Mouse (Mus musculus) G1E (cell line): ENCODE measurements around the gene Tph2.

Source experiments
- CTCF ChIP-seq: IDR thresholded peaks from 2 replicates; pipeline ENCODE4 v1.5.1; 2012; ENCODE audit warnings: low read depth, low read length, inconsistent platforms, mixed read lengths
- GATA1 ChIP-seq: IDR thresholded peaks from 2 replicates; pipeline ENCODE4 v1.6.1; 2012; ENCODE audit warnings: borderline replicate concordance, low read length, inconsistent platforms, mixed read lengths
- GATA2 ChIP-seq: IDR thresholded peaks from 2 replicates; pipeline ENCODE4 v1.6.1; 2012; ENCODE audit warnings: low read depth, low read length, inconsistent platforms, borderline replicate concordance
- POLR2AphosphoS5 ChIP-seq: IDR thresholded peaks from 2 replicates; pipeline ENCODE4 v1.6.1; 2012; ENCODE audit warnings: low read depth, low read length, inconsistent platforms; ENCODE audit not compliant: insufficient replicate concordance
- TAL1 ChIP-seq: conservative IDR thresholded peaks from 2 replicates; pipeline ENCODE4 v1.6.1; 2012; ENCODE audit warnings: low read depth, low read length, inconsistent platforms, mixed read lengths

DNA sequence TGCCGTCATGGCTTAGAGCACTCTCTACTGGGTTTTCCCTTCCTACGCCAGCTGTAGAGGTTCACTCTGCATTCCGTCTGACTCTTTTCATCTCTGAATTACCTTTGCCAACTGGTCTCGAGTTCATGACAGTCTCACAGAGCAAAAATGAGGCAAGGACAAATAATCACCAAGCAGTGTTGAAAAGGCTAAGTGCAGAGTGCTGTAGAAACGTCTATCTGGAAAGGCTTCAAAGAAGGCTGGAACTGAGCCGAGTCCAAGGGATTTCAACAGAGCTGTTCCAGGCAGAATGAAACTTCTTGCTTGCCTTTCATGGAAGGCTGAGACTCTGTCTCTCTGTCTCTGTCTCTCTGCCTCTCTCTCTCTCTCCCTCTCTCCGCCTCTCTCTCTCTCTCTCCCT is 47.8 kb downstream of the Tph2 start:
- TF ChIP-seq CTCF (no peak), GATA2 (no peak), TAL1 (no peak), POLR2AphosphoS5 (no peak), GATA1 (no peak)
